Mouse (Mus musculus) left cerebral cortex, adult 9 months (tissue): ENCODE measurements around the gene Foxp1.

Experiments used
- DNase-seq, 2 experiments: peaks; one replicate each; pipeline ENCODE4 v3.0.0; 2022; ENCODE audit warnings: low spot score in 2 of 2

Foxp1 gene

GRCm38 (mm10) chr6:99261737-99262130, 260.8 kb downstream of the Foxp1 start:
- DNase-seq = no peak

- no peak for DNase-seq
Observed at GRCm38 (mm10) chr6:99260941-99261736, 261.4 kb downstream of the Foxp1 start.

DNA sequence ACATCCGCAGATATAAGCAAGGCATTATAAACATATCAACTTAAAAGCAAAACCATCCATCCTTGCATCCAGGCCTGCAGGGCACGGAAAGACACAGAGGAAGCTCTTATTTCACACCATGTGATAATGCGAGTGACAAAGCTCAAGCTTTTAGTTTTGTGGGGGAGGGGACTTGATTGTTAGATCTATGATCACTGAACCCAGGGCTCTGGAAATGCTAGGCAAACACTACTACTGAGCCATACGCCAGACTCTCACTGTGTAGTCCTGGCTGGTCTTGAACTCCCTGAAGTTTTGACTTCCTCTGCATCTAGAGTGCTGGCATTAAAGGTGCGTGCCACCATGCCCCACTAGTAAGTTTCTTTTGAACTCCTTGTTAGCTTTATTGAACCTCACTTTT, 264.2 kb downstream of the Foxp1 start:
- DNase-seq = no peak

GRCm38 (mm10) chr6:99257676-99258075, 264.8 kb downstream of the Foxp1 start:
- DNase-seq = no peak

- DNase-seq = no peak
Observed at GRCm38 (mm10) chr6:99253331-99253730, 269.2 kb downstream of the Foxp1 start.

DNA sequence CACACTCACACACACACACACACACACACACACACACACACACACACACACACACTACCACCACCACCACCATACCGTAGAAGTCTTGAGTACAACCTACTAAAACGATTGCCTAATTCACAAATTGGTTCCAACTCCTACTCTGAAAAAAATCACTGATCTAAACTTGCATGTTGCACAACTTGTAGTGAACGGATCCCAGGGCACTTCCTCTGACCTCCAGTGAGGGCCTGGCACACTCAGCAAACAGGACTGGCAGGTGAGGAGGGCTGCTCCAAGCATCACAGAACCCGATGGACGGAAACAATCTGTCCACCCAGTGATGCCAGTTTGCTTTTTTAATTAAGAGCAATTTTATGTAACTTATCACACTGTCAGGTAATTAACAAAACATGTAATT, 269.7 kb downstream of the Foxp1 start:
- no peak for DNase-seq

- DNase-seq = no peak
Observed at GRCm38 (mm10) chr6:99251924-99252323, 270.6 kb downstream of the Foxp1 start.

- DNase-seq = no peak
Observed at GRCm38 (mm10) chr6:99251222-99251621, 271.3 kb downstream of the Foxp1 start.

GRCm38 (mm10) chr6:99249496-99250030, 273.0 kb downstream of the Foxp1 start:
- no peak for DNase-seq

- no peak for DNase-seq
Observed at GRCm38 (mm10) chr6:99248396-99248795, 274.1 kb downstream of the Foxp1 start.

GRCm38 (mm10) chr6:99241625-99242395, 280.7 kb downstream of the Foxp1 start:
- DNase-seq = no peak

DNA sequence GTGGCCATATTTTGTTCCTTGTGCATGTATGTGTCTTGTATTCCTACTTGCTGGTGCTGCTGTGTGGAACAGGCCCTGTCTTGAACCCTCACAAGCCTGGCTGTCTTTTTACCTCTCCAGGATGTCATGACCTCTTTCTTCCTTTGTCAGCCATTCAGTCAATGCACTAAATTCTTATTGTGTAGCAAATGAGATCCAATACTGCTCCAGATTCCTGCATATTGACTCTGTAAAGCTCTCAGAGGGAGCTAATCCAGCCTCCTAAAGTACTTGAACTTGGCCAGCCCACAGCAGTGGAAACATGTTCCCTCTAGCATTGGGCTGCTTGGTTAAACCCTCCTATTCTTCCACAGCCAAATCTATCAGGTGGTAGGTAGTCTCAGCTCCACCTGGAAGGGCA, 281.8 kb downstream of the Foxp1 start:
- DNase-seq = no peak

- DNase-seq = peak in 1 of 2 experiments; percentile 7
Observed at GRCm38 (mm10) chr6:99235588-99235987, 286.9 kb downstream of the Foxp1 start.

DNA sequence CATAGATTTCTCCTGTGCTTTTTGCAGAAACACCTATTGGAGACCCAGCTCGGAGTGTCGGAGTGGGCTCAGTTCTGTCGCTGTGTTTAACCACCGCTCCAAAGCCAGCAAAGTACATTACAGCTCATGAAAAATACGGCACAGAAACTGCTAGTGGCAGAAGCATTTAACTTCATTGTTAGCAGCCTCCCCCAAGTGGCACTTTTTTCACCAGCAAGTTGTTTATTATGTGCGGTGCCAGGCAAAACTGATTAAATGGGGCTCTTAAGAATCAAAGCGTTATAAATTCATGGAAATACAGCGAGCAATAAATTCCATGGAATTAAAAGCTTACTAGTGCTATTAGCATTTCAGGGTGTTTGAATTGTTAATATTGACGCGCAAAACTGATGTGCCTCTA, 289.1 kb downstream of the Foxp1 start:
- no peak for DNase-seq

GRCm38 (mm10) chr6:99228336-99228870, 294.1 kb downstream of the Foxp1 start:
- no peak for DNase-seq

DNA sequence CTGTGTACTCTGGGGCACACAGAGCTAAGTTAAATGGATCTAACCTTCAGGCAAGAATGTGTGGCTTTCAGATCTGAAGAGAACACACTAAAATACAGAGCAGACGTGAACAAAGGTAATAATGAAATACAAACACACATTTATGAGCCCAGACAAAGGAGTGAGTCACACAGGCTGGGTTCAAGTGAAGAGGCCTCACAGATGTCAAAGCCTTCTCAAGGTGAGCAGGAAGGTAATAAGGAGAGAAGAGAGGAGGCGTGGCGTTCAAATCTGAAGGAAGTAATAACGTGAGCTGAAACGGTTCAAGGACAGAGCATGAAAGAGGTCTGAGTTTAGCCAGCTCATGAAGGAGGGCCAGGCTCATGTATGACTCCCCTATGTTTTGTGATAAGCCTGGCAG, 301.4 kb downstream of the Foxp1 start:
- DNase-seq = no peak

GRCm38 (mm10) chr6:99220472-99220871, 302.0 kb downstream of the Foxp1 start:
- DNase-seq = no peak

GRCm38 (mm10) chr6:99217846-99218245, 304.7 kb downstream of the Foxp1 start:
- DNase-seq = no peak

GRCm38 (mm10) chr6:99217155-99217554, 305.4 kb downstream of the Foxp1 start:
- DNase-seq = no peak

- DNase-seq = no peak
Observed at GRCm38 (mm10) chr6:99212461-99212860, 310.1 kb downstream of the Foxp1 start.

DNA sequence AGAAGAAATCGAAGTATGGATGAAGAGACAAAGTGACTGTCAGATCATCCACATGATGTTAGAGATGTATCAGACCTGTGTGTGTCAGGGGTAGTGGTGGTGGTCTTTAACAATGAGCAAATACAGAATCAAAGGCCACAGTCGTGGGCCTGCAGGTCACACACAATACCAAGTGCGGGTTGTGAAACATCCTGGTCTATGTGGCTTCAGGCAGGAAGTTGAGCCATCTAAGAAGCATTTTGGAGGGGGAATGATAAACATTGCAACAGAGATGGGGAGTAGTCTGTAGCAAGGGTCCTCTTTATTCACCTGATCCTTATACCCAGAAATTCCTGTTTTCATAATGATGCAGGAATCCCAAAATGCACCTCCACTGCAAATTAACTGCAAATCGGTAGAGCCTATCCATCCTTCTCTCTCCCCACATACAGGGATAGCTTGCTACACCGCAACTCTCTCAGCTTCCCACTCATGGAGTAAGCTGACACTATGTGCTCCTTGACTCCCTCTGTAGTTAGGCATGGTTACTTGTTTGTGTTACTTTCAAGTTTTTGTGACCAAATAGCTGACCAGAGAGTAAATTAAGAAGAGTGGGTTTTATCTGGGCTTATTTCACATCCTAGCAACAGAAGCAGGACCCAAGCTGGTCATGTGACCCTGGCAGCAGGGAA, 310.7 kb downstream of the Foxp1 start:
- no peak for DNase-seq

- DNase-seq = no peak
Observed at GRCm38 (mm10) chr6:99210161-99210560, 312.4 kb downstream of the Foxp1 start.
